ENCODE assay signal across 26 mouse cellular contexts in genomic region chr5:142395909-142396308, GRCm38 (mm10). TPM values are rescaled to one million over a fixed set of nuclear protein-coding genes. Genes with fewer than 3 reads are reported as not detected.
DNase-seq lines count a peak whose midpoint lies in the region; ATAC-seq lines count a peak whose summit lies in the region.
"Had no signal": no experiment of that assay in that cellular context is flagged by ENCODE, and none has a peak within 500 bp of the region (broad histone marks: within the 10 kb centered on the region; RNA-seq: fewer than 3 reads in every experiment).

No protein-coding gene starts in this region.

- H3K9me3 ChIP-seq in limb, embryonic 12.5 days = no peaks in the 10 kb centered on the region
- H3K9me3 ChIP-seq in limb, embryonic 10.5 days (replicated peaks) = no peaks in the 10 kb centered on the region
- no peaks in the 10 kb centered on the region for H3K9me3 ChIP-seq in midbrain, embryonic 11.5 days (ENCODE audit: control insufficient read depth, low read length)
- H3K9me3 ChIP-seq: kidney, embryonic 15.5 days; limb, embryonic 15.5 days; lung, embryonic 15.5 days; neural tube, embryonic 15.5 days had no signal

- peaks cover 27% of the 10 kb centered on the region for H3K4me1 ChIP-seq in limb, embryonic 12.5 days (replicated peaks)
- peaks cover 20% of the 10 kb centered on the region for H3K4me1 ChIP-seq in limb, embryonic 10.5 days
- H3K4me1 ChIP-seq in midbrain, embryonic 11.5 days (ENCODE audit: control insufficient read depth, insufficient read depth, low read length) = peaks cover 30% of the 10 kb centered on the region

- peak; percentile 48 for DNase-seq in embryo, embryonic 10.5 days (ENCODE audit: low spot score)
- DNase-seq in embryo, embryonic 9.5 days (ENCODE audit: extremely low spot score) = no peak
- no peak for DNase-seq in limb, embryonic 10.5 days (ENCODE audit: low spot score)
- DNase-seq in midbrain, embryonic 11.5 days (ENCODE audit: low spot score, missing footprints) = no peak
- no peak for DNase-seq in cerebellum, adult 11-12 months
- DNase-seq in spleen, postnatal 36 days (ENCODE audit: low spot score in 2 of 2) = no peak
- DNase-seq: adrenal gland, postnatal 36 days; cerebellum, adult 18-20 months; cerebellum, postnatal 25 days; embryo, embryonic 11 days; gastrocnemius, postnatal 14 days; heart, adult 11 months; kidney, adult 11 months; kidney, postnatal 36 days; lung, postnatal 36 days; thymus, adult 18-20 months; thymus, postnatal 36 days had no signal

- H3K27ac ChIP-seq in limb, embryonic 12.5 days = peak overlapping the region; percentile 20; the same call in 1 of the 2 replicates
- H3K27ac ChIP-seq in limb, embryonic 10.5 days = no peak overlapping the region
- peak overlapping the region; percentile 67 for H3K27ac ChIP-seq in midbrain, embryonic 11.5 days (ENCODE audit: low read depth, low read length)
- H3K27ac ChIP-seq: kidney, embryonic 15.5 days; limb, embryonic 15.5 days; liver, embryonic 14.5 days; lung, embryonic 15.5 days; neural tube, embryonic 15.5 days had no signal

- no peak for ATAC-seq in limb, embryonic 12.5 days (ENCODE audit: insufficient number of reproducible peaks, insufficient read depth, low FRiP score, low TSS enrichment, low read depth)
- ATAC-seq in midbrain, embryonic 11.5 days (ENCODE audit: low FRiP score) = peak; percentile 59

- no peak overlapping the region for H3K9ac ChIP-seq in limb, embryonic 12.5 days (replicated peaks)
- H3K9ac ChIP-seq in midbrain, embryonic 11.5 days (ENCODE audit: low read length) = no peak overlapping the region
- H3K9ac ChIP-seq: kidney, embryonic 15.5 days; limb, embryonic 15.5 days; liver, embryonic 14.5 days; lung, embryonic 15.5 days; neural tube, embryonic 15.5 days had no signal

- 56% methylated on average over 5 of the region's 5 CpGs for WGBS in limb, embryonic 12.5 days
- WGBS in limb, embryonic 10.5 days = 61% methylated on average over 5 of the region's 5 CpGs
- 18% methylated on average over 5 of the region's 5 CpGs for WGBS in midbrain, embryonic 11.5 days

- no peak overlapping the region for H3K4me3 ChIP-seq in limb, embryonic 12.5 days (replicated peaks)
- H3K4me3 ChIP-seq in limb, embryonic 10.5 days = no peak overlapping the region
- H3K4me3 ChIP-seq in midbrain, embryonic 11.5 days (ENCODE audit: low read depth, low read length) = no peak overlapping the region
- H3K4me3 ChIP-seq: kidney, embryonic 15.5 days; limb, embryonic 15.5 days; lung, embryonic 15.5 days; megakaryocyte, embryonic 14.5 days; myocyte; neural tube, embryonic 15.5 days had no signal

- H3K27me3 ChIP-seq in limb, embryonic 12.5 days = no peaks in the 10 kb centered on the region
- H3K27me3 ChIP-seq in limb, embryonic 10.5 days (ENCODE audit: low read depth, poor library complexity, severe bottlenecking) = no peaks in the 10 kb centered on the region
- H3K27me3 ChIP-seq in midbrain, embryonic 11.5 days (ENCODE audit: control insufficient read depth, insufficient read depth, low read length) = no peaks in the 10 kb centered on the region
- H3K27me3 ChIP-seq: kidney, embryonic 15.5 days; limb, embryonic 15.5 days; lung, embryonic 15.5 days; neural tube, embryonic 15.5 days had no signal

- H3K36me3 ChIP-seq in limb, embryonic 12.5 days = no peaks in the 10 kb centered on the region
- no peaks in the 10 kb centered on the region for H3K36me3 ChIP-seq in limb, embryonic 10.5 days
- no peaks in the 10 kb centered on the region for H3K36me3 ChIP-seq in midbrain, embryonic 11.5 days (ENCODE audit: control insufficient read depth, insufficient read depth, low read length)
- H3K36me3 ChIP-seq: kidney, embryonic 15.5 days; limb, embryonic 15.5 days; lung, embryonic 15.5 days; neural tube, embryonic 15.5 days had no signal

- H3K4me2 ChIP-seq in limb, embryonic 12.5 days = no peak overlapping the region
- H3K4me2 ChIP-seq in midbrain, embryonic 11.5 days = no peak overlapping the region
- H3K4me2 ChIP-seq: heart, embryonic 11.5 days; kidney, embryonic 15.5 days; limb, embryonic 15.5 days; lung, embryonic 15.5 days; neural tube, embryonic 15.5 days had no signal

RNA-seq across cellular contexts. Expression of gene Foxk1, which starts 5.4 kb away (rescaled TPM):
- polyA plus RNA-seq in limb, embryonic 12.5 days (2016; fragmentation: Nextera tagmentation; extraction: Ambion mirVana) = 6.4 and 7.0 TPM in 2 replicates
- 3.5 and 4.5 TPM in 2 replicates for polyA plus RNA-seq in limb, embryonic 10.5 days (2016; fragmentation: Nextera tagmentation; extraction: Ambion mirVana)
- 4.0 and 4.2 TPM in 2 replicates for polyA plus RNA-seq in midbrain, embryonic 11.5 days (2014; fragmentation: Nextera tagmentation; extraction: Ambion mirVana)
